Mouse (Mus musculus) granulocyte monocyte progenitor cell, adult 5-6 weeks (primary cell): ENCODE data around the gene Rgs14. TPM values are rescaled to one million over a fixed set of nuclear protein-coding genes. Genes with fewer than 3 reads are reported as not detected.

Experiments
- ATAC-seq: replicated peaks from 2 replicates; pipeline ENCODE4 v1.8.0; 2016; ENCODE audit warnings: mild to moderate bottlenecking, moderate TSS enrichment, inconsistent platforms; ENCODE audit not compliant: poor library complexity, severe bottlenecking
- total RNA-seq, 2 experiments: library from RNA; stranded (forward) in 1 of 2; stranded (reverse) in 1 of 2; fragments of 200-712, 200-1000 nt in 1 of 2; fragments of >200 nt in 1 of 2; fragmentation: Nextera tagmentation in 1 of 2; gene quantifications; 2 replicates each; pipeline ENCODE4 v1.2.3; 2014 to 2017

The Rgs14 gene
- total RNA-seq, 2 experiments from 2014 or later: 8.8 to 12.8 TPM

DNA sequence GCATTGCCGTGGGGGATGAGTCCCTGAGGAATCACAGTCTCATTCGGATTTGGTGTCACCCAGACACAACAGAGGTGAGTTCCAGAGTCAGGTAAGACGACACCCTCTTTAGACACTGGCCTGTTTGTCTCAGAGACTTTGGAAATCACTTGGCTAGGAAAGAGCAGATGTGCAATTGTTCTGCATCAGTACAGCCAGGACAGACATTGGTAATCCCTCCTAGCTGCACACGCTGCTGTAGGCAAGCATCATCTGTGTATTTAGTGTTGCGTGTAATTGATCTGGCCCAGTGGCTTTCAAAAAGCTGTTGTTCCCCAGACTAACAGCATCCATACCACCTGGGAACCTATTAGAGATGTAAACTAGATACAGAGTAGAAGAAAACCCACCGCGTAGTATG, 33.7 kb downstream of the Rgs14 start:
- ATAC-seq: no peak

DNA sequence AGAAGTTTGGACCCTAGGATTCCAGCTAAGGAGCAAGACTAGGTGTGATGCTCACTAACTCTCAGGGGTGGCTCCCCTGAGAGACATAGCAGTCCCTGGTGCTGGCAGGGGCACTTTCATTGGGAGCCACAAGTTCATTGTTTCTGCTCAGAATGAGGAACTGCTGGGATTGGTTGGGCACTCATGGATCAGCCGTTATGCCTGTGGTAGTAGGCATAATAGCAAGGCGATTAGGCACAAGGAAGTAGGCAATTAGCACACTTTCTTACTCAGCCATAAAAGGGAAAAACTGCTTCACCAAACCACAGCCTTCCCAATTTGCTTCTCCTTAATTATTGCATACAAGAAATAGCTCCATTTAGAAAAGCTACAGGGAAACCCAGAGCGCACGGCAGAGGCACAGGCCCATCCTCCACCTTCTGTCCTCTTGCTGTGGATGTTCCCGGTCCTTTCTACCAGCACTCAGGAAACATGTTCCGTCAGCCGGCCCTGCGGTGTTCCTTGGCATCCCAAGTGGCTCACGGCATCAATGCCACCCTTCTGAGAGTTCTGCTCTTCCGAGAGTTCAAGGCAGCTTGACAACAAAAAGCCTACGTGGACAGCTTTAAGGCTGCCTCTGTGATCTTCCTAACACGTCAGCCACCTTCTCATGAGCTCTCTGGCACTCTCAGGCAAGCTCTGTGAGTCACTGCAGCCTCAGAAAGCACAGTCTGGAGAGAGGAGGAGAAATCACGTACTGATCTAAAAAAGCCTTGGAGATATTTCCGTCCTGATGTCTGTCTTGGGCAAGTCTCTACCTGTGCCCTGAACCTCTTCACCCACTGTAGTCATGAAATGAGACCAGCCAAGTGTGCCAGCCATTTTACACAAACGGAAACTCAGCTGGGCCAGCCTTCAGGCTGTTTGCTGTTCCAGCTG, 34.7 kb downstream of the Rgs14 start:
- peak; percentile 57 for ATAC-seq

DNA sequence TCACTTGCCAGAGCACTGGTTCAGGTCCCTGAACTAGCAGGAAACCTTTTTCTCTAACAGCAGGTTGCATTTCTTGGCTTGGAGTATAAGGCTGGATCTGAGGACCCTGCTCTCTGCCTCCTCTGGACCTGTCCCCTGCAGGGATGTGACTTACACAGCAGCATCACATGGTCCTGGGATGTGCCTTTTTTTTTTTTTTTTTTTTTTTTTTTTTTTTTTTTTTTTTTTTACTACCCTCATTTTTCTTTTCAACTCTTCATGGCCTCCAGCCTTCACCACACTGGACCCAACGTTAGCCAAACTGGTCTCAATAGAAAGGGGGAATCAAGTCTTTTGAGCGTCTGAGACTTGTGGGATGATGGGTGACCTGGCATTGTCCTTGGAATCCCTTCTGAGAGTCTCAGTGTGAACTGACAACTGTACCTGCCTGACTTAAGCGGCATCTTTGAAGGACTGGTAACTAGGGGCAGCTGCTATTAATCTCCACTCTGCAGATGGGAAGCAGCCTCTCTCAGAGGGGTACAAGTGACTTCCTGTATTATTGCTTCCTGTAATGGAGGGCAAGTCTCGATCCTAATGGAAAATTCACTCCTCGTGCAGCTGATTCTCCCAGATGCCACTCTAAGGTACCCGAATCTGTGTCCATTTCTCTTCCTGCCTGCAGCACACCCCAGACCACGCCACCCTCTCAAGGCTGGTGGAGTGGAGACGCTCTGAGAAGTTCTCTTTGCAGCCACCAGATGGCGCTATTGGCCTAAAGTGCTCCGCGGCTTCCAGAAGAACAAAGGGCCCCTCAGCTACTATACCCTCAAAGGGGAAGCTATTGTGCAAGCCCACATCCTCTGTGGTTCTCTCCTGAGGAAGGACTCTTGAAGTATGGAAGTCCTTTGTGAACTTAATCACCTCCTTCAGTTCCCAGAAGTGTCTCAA, 35.6 kb downstream of the Rgs14 start:
- ATAC-seq: peak; percentile 83

DNA sequence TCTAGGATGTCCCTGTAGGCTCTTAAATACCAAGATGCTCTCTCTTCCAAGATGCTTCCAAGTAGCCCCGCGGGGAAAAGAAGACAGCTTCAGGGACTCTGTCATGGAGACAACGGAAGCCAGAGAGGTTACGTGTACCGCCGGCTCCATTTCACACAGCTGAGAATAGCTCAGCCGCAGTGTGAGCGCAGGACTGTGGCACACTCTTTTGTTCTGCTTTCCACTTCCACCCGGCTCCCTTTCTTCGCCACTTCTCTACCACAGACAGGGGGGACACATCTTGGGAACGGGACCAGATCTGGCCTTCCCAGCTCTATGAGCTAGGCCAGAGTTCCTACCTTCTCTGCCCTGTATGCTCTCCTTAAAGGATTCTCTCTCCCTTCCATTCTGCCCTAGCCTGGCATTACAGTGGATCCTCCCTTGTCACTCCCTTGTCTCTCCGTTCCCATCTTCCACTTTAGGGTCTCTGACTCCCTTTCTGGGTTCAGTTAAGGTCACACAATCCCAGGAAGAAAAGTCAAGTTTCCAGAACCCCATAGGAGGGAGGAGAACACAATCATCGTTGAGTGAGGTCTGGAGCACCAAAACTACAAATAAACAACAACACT, 36.4 kb downstream of the Rgs14 start:
- peak; percentile 47 for ATAC-seq

DNA sequence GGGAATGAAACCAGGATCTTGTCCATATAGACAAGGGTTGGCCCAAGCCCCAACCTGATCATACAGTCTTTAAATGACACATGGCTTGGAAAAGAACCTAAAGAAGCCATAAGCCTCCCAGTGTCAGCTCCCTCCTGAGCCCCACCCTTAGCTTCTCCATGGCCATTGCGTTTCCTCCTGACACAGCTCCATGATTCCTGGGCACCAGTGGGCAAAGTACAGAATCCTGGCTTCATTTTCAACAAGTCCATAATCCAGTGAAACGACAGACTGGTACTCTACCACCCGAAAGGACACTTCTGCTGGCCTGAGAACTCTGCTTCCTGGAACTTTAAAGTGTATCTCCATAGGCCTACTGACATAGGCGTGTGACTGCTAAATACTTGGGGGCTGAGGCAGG, 37.8 kb downstream of the Rgs14 start:
- no peak for ATAC-seq

DNA sequence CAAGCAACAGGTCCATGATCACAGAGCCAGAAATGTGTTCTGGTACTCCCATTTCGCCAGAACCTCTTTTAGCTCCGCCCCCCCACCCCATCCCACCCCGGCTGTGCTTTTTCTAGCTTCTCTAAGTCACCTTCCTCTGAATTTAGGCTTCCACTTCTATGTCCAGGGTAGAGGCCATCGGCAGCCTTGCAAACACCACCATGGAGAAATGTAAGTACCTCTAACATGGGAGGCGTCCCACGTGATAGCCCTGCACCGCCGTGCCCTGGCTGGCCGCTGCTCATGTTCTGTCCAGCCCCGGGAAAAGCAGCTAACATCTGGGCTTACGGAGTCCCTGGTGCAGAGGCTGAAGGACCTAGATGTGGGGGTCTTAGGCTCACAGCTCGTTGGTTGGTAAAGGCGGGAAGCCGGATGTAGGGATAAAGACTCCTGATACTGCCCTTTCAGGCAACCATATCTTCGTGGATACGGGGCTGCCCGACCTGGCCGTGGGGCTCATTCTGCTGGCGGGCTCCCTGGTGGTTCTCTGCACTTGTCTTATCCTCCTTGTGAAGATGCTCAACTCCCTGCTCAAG, 39.1 kb downstream of the Rgs14 start:
- ATAC-seq: no peak

DNA sequence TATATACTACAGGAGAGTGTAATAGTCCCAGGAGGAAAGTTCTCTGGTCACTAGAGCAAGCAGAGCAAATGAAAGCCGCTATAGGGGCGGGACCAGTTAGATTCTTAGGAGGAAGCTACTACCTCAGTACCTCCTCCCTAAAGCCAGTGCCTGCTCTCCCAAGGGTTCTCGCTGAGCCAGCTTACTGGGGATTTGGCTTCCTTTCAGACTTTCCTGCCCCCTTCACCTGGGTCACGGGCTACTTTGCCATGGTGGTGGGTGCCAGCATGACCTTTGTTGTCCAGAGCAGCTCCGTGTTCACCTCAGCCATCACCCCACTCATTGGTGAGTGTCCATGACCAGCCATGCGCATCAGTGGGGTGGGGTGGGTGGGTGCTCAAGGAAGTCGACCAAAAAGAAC, 42.3 kb downstream of the Rgs14 start:
- ATAC-seq: no peak

DNA sequence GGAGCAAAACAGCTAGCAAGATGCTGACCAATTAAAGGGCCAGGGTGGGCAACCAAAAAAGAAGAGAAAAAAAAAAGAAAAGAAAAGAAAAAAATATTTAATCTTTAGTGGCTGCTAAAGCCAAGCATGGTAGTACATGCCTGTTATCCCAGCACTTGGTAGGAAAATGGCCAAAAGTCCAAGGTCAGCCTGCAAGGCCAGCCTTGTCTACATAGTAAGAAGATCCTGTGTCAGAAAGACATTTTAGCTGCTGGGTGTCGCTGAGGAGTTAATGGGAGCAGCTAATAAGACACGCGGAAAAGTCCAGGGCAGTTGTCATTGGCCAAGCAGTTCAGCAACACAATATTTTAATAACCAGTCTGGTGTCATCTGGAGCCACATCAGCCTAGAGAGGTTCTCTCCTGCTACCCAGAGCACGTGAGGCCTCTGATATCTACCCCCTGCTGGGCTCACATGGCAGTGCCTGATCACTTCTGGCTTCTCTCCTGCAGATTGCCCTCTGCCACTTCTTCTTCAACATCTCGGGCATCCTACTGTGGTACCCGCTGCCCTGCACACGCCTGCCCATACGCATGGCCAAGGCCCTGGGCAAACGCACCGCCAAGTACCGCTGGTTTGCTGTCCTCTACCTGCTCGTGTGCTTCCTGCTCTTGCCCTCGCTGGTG, 43.2 kb downstream of the Rgs14 start:
- peak; percentile 36 for ATAC-seq

DNA sequence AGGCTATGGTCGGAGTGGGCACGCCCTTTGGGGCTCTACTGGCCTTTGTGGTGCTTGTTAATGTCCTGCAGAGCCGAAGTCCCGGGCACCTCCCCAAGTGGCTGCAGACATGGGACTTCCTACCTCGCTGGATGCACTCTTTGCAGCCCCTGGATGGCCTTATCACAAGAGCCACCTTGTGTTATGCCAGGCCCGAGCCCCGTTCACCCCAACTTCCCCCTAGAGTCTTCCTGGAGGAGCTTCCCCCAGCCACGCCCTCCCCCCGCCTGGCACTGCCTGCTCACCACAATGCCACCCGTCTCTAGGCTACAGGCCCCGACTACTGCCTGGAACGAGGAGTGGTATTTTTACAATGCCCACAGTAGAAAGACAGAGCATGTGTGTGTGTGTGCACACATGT, 43.8 kb downstream of the Rgs14 start:
- ATAC-seq: peak; percentile 84

DNA sequence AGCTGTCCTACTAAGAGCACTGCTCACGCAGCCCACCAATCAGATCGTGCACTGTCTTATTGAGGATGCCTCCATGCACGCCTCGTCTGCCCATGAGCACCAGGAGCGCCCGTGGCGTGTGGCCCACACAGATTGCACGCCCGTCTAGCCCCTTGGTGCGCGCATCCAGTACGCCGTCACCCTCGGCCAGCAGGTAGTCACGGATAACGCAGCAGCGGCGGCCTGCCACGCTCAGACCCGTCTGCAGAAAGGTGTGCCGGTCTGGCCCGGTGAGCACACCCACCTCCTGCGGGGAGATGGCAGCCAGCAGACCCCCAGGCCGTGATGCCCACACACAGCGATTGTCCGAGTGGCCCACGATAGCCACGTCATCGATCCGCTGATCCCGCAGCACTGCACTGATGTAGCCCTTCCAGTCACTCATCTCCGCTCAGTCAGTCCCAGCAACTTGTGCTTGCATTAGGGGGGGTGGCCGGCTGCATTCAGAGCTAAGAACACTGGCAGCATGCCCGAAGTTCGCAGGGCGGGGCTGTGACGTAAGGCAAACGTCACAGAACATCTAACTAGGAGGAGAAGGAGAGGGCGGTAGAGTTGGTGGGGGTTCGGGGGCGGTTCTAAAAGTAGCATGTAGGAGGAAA, 45.3 kb downstream of the Rgs14 start, which contains the start of gene Pfn3:
Pfn3 (minus strand) TSS at position 490 of the 638 bp plus-strand sequence.
- ATAC-seq: peak; percentile 5; the same call in 1 of the 2 replicates

DNA sequence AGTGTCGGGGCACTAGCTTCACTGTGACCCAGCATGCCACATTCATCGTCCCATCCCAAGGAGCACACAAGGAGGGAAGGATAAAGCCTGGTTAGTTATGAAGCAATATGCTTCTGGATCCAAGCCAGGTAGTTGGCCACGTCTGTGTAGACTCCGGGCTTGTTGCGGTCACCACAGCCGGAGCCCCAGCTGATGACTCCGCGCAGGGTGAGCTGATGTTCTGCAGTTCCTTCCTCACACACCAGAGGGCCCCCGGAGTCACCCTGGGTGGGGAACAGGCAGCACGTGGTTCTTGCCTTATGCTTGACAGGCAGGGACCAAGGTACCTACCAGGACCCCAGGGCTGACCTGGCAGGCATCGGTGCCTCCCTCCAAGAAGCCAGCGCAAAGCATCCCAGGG, 48.5 kb downstream of the Rgs14 start:
- peak; percentile 66 for ATAC-seq

DNA sequence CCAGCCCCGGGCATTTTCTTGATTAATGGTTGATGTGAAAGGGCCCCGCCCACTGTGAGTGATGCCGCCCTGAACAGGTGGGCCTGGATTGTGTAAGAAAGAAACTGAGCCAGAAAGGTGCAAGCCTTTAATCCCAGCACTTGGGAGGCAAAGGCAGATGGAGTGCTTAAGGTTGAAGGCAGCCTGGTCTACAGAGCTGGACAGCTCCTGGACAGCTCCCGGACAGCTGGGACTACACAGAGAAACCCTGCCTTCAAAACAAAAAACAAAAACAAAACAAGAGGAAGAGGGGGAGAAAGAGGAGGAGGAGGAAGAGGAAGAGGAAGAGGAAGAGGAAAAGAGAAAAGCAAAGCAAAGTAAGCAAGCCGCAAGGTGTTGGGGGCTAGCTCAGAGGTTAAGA, 49.6 kb downstream of the Rgs14 start:
- no peak for ATAC-seq

DNA sequence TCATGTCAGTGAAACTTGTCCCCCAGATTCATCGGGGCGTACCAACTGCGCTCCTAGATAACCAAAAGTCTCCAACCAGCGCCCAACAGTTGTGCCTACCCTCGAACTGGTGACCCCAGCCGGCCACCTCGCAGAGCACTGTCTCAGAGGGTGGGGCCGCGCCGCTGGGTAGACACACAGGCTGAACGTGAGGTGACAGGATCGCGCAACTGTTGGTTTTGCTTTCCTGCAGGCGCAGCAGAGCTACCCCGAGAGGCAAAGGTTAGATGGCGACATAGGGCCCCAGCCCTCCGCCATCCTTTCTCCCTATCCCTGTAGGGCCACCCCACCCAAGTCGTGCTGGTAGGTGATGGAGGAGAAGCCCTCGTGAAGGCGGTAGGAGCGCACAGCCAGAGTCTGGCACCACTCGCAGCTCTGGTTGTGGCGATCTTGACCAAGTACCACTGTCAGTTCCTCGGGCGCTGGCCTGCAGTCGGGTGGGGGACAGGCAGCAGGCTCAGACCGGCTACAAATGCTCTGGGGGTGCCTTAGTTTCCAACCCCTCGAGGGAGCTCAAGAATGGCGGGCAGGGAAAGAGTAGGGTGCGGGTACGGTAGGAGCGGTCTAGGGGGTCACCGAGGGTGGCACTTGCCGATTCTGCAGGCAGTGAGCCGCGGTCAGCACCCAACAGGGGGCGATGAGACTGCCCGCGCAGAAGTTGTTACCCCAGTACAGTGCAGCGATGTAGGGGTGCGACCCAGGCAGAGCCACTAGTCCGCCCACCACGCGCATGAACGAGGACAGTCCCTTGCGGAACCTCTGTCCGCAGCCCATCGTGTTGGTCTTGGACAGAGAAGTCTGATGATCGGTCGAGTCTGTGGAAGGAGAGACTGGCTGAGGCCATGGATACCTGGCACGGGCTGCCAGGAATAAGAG, 50.7 kb downstream of the Rgs14 start:
- peak; percentile 29 for ATAC-seq

DNA sequence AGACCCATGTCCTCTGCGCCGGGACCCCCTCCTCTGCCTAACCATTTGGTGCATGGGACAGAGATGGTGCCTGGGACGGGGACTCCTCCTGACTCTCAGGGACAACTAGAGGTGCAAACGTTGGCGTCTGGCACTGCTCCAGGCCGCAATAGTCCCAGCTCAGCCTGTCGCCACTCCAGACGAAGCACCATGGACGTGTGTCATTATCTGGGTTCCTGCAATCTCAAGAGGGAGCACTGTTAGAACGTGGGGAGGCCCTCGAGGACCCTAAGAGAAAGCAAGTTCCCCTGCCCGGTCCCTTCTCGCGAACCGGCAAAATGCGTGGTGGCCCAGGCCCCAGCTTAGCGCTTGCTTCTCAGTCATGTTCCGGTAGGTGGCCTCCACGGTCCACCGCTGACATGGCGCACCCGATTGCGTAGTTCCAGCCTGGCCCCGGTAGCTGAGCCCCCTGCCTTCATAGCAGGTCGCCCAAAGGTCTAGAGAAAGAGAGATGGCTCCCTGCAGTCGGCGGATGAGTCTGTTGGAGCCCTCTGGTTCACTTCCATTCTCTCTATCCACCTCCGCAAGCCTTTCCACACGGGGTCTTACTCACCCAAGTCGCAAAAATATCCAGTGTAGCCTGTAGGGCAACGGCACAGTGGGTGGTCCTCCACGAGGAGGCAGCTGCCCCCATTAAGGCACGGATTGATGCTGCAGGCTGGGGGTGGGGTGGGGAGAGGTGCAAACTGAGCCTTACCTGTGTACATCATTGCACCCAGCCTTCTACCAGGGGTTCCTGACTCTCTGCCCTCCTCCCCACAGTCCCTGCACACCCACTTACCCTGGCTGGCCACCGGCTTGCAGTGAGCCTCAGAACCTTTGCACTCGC, 51.6 kb downstream of the Rgs14 start:
- ATAC-seq: peak; percentile 67

DNA sequence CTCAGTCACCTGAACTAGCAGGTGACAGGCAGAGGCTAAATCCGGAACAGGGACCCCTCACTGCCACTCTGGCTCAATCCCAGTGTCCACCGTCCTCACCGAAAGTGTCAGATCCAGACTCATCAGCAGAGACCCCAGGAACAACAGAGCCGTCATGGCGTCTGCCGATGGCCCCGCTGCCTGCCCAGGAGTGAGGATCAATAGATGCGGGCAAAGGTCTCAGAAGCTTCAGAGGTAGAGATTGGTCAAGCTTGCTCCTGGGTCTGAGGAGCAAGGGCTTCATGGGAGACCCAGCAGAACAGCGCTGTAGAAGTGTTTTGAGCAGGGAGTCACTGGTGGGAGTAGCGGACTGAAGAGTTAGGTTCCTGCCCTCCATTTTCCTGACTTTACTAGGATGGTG, 57.1 kb downstream of the Rgs14 start, which contains the start of gene F12:
F12 (minus strand) TSS at position 181 of the 400 bp plus-strand sequence.
- no peak for ATAC-seq

DNA sequence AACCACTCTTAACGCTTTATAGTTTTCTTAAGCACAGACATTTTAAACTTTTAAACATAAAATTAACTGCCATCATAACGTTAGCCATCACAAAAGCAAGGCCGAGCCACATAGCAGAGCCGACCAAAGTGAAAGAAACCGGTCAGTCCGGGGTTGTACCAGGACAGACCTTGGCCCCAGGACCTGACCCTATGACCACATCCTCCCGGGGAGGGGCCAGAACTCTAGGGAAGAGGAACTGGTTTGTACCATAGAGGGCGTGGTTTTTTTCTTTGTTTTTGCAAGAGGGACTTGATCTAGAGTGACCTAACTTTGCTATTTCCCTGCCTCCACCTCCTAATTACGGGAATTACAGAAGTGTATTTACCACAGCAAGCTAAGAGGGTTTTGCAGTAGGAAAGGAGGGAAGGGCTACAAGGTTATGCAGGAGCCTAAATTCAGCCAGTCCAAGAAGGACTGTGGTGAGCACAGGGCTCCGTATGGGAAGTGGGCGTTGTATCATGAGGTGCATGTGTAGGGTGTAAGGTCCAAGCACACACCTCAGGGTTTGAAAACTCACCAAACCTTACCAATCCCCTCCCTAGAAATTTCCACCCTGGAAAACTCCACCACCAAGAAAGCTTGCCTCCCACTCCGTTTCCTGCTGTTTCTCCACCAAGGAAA, 59.8 kb downstream of the Rgs14 start:
- peak; percentile 88 for ATAC-seq

DNA sequence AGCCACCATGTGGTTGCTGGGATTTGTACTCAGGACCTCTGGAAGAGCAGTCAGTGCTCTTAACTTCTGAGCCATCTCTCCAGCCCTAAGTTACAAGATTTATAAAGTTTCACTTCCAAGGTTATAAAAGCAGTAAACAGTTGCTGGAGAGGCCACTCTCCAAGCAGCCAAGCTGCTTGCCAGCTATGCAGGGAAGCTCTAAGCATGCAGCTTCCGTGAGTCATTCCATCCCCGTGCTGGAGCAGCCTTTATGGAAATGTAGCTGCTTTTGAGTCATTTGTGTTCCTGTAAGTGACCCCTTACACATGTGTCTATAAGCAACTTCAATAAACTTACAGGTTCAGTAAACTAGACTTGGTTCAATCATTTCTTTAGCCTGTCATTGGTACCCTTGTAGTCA, 61.0 kb downstream of the Rgs14 start:
- ATAC-seq: no peak
